Mouse (Mus musculus): ENCODE measurements around the gene Olfr576. TPM values are rescaled to one million over a fixed set of nuclear protein-coding genes. Genes with fewer than 3 reads are reported as not detected.

Olfr576 gene
- not detected in 2 replicates for polyA plus RNA-seq (2014; fragmentation: Nextera tagmentation; extraction: Ambion mirVana)

- Histone ChIP-seq H3K4me2 (ENCODE audit: low read depth, low read length, severe bottlenecking) (no peak within 1 kb of the TSS), H3K9ac (ENCODE audit: low read length) (no peak within 1 kb of the TSS), H3K27me3 (ENCODE audit: control insufficient read depth, insufficient read depth, low read length) (no peaks in the 10 kb centered on the region), H3K36me3 (ENCODE audit: control insufficient read depth, insufficient read depth, low read length) (no peaks in the 10 kb centered on the region), H3K9me3 (ENCODE audit: control insufficient read depth, low read length) (no peaks in the 10 kb centered on the region), H3K27ac (ENCODE audit: low read depth, low read length) (no peak within 1 kb of the TSS), H3K4me1 (replicated peaks; ENCODE audit: control insufficient read depth, insufficient read depth, low read length) (no peaks in the 10 kb centered on the region), H3K4me3 (ENCODE audit: low read depth, low read length) (no peak within 1 kb of the TSS)
- DNase-seq (ENCODE audit: low spot score): no peak
- WGBS: 73% methylated on average over 2 of the region's 2 CpGs
- no peak for ATAC-seq (replicated peaks; ENCODE audit: low FRiP score)
These were observed at the start of gene Olfr576 for GRCm38 (mm10) chr7:102962360-102962759. Gene Olfr576 (plus strand): TSS chr7:102962660.

DNA sequence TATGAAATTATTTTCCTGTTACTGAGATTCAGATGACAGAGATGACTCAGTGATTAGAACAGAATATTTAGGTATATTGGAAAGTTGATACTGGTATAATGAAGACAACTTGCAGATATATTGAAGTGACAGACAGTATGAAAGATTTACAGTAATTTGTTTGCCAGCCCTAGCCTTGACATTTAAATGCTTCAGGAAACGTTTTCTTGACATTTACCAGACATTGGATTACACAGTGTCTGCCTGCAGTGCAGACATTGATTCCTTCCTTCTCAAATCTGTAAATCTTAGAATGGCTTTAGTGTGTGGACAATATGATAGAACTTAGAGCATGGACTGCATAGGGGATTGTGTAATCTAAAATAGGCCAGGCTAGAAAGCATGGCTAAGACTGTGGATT, 47.2 kb upstream of the Olfr576 start:
- WGBS: 56% methylated on average over 1 of the region's 1 CpGs
- Histone ChIP-seq H3K27ac (ENCODE audit: low read depth, low read length) (no peak overlapping the region), H3K4me1 (replicated peaks; ENCODE audit: control insufficient read depth, insufficient read depth, low read length) (no peaks in the 10 kb centered on the region), H3K4me2 (ENCODE audit: low read depth, low read length, severe bottlenecking) (no peak overlapping the region), H3K27me3 (ENCODE audit: control insufficient read depth, insufficient read depth, low read length) (no peaks in the 10 kb centered on the region), H3K36me3 (ENCODE audit: control insufficient read depth, insufficient read depth, low read length) (no peaks in the 10 kb centered on the region), H3K9ac (ENCODE audit: low read length) (no peak overlapping the region), H3K9me3 (ENCODE audit: control insufficient read depth, low read length) (no peaks in the 10 kb centered on the region), H3K4me3 (ENCODE audit: low read depth, low read length) (no peak overlapping the region)
- no peak for ATAC-seq (replicated peaks; ENCODE audit: low FRiP score)
- DNase-seq (ENCODE audit: low spot score): no peak

DNA sequence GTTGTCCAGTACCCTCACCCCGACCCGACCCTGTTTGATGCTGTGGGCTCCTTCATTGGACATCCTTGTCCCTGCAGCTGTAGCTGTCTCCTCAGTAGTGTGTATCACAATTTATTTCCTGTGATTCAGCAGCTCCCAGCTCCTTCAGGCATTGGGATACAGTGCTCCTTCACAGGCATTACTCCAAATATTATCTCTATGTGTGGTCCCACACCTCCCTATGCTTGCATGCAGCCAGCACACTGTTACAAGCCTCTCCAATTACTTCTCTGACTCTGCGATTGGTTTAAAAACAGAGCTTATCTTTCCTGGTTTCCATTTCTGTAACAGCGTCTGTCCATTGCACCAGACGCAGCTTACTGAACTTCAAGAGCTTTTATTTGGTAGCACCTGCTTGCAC, 46.1 kb upstream of the Olfr576 start:
- no peak overlapping the region for H3K27ac ChIP-seq (ENCODE audit: low read depth, low read length)
- ATAC-seq (replicated peaks; ENCODE audit: low FRiP score) (no peak), DNase-seq (ENCODE audit: low spot score) (no peak)
- no peak overlapping the region for H3K4me3 ChIP-seq (ENCODE audit: low read depth, low read length)
- H3K9me3 ChIP-seq (ENCODE audit: control insufficient read depth, low read length): no peaks in the 10 kb centered on the region
- H3K4me1 ChIP-seq (replicated peaks; ENCODE audit: control insufficient read depth, insufficient read depth, low read length): no peaks in the 10 kb centered on the region
- WGBS: 83% methylated on average over 5 of the region's 5 CpGs
- H3K36me3 ChIP-seq (ENCODE audit: control insufficient read depth, insufficient read depth, low read length): no peaks in the 10 kb centered on the region
- H3K27me3 ChIP-seq (ENCODE audit: control insufficient read depth, insufficient read depth, low read length): no peaks in the 10 kb centered on the region
- no peak overlapping the region for H3K9ac ChIP-seq (ENCODE audit: low read length)
- no peak overlapping the region for H3K4me2 ChIP-seq (ENCODE audit: low read depth, low read length, severe bottlenecking)

DNA sequence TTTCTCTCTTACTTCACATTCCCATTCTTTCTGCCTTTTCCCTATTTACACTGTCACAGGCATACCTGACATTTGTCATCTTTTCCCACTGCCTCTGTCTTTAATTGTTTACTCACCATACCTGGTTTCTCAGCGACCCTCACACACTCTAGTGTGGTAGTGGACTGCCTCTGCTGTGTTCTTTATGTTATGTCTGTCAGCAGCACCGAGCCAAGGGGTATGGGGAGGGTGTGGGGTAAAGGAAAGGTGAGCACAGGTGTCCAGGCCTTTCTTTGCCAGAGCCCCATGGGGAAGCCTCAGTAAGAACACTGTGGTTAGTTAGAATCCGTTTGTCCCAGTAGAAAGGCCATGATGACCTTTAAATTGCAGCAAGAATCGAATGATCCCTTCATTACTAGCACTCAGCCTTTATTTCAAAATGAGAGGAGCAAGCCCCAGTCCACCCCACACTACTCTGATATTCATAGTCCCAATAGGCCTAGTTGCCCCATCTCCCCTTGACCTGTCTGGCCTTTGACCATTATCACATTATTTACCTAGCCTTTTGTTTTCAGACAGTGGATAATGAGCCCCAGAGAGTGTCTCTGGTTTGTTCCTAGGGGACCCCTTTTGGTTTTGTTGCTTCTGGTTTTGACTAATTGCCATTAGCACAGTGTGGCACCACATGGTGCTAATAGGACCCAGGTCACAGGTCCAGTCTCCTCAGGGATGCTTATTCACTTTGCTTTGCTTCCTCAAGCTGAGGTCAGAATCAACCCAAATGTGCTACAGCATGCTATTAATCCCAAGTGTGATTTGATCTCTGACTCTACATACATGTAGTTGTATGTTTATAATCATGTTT, 45.2 kb upstream of the Olfr576 start, which contains the start of gene Olfr571:
TSS of gene Olfr571 (minus strand) at position 505 of the 844 bp plus-strand sequence.
- no peak within 1 kb of the TSS for H3K27ac ChIP-seq (ENCODE audit: low read depth, low read length)
- no peak within 1 kb of the TSS for H3K4me3 ChIP-seq (ENCODE audit: low read depth, low read length)
- no peaks in the 10 kb centered on the region for H3K36me3 ChIP-seq (ENCODE audit: control insufficient read depth, insufficient read depth, low read length)
- ATAC-seq (replicated peaks; ENCODE audit: low FRiP score): no peak
- DNase-seq (ENCODE audit: low spot score): no peak
- 72% methylated on average over 4 of the region's 4 CpGs for WGBS
- no peaks in the 10 kb centered on the region for H3K27me3 ChIP-seq (ENCODE audit: control insufficient read depth, insufficient read depth, low read length)
- no peak within 1 kb of the TSS for H3K4me2 ChIP-seq (ENCODE audit: low read depth, low read length, severe bottlenecking)
- no peaks in the 10 kb centered on the region for H3K9me3 ChIP-seq (ENCODE audit: control insufficient read depth, low read length)
- H3K4me1 ChIP-seq (replicated peaks; ENCODE audit: control insufficient read depth, insufficient read depth, low read length): no peaks in the 10 kb centered on the region
- no peak within 1 kb of the TSS for H3K9ac ChIP-seq (ENCODE audit: low read length)

DNA sequence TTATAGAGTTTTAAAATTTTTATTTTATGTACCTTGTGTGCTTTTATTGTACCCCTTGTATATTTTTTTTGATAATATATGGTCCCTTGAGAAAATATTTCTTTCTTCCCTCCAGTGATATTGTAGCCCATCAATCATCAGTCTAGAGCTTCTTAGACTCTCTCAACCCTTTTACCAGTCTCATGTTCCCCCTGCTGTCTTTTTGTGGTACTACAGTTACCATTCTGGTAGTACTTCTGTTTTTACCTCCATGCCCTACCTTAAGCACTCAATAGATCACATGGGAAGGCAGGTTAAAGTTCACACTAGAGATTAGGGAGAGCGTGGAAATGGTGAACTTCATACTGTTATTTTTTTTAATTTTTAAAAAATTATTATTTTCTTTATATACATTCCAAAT, 42.8 kb upstream of the Olfr576 start:
- Histone ChIP-seq H3K36me3 (ENCODE audit: control insufficient read depth, insufficient read depth, low read length) (no peaks in the 10 kb centered on the region), H3K4me2 (ENCODE audit: low read depth, low read length, severe bottlenecking) (no peak overlapping the region), H3K27me3 (ENCODE audit: control insufficient read depth, insufficient read depth, low read length) (no peaks in the 10 kb centered on the region), H3K4me1 (replicated peaks; ENCODE audit: control insufficient read depth, insufficient read depth, low read length) (no peaks in the 10 kb centered on the region), H3K9ac (ENCODE audit: low read length) (no peak overlapping the region), H3K27ac (ENCODE audit: low read depth, low read length) (no peak overlapping the region), H3K9me3 (ENCODE audit: control insufficient read depth, low read length) (no peaks in the 10 kb centered on the region), H3K4me3 (ENCODE audit: low read depth, low read length) (no peak overlapping the region)
- ATAC-seq (replicated peaks; ENCODE audit: low FRiP score): peak; percentile 88
- no peak for DNase-seq (ENCODE audit: low spot score)
- WGBS: 9% methylated on average over 1 of the region's 1 CpGs

- H3K4me2 ChIP-seq (ENCODE audit: low read depth, low read length, severe bottlenecking): no peak within 1 kb of the TSS
- H3K36me3 ChIP-seq (ENCODE audit: control insufficient read depth, insufficient read depth, low read length): no peaks in the 10 kb centered on the region
- H3K4me1 ChIP-seq (replicated peaks; ENCODE audit: control insufficient read depth, insufficient read depth, low read length): no peaks in the 10 kb centered on the region
- ATAC-seq (replicated peaks; ENCODE audit: low FRiP score) (no peak), DNase-seq (ENCODE audit: low spot score) (no peak)
- H3K9ac ChIP-seq (ENCODE audit: low read length): no peak within 1 kb of the TSS
- H3K9me3 ChIP-seq (ENCODE audit: control insufficient read depth, low read length): no peaks in the 10 kb centered on the region
- no peak within 1 kb of the TSS for H3K4me3 ChIP-seq (ENCODE audit: low read depth, low read length)
- H3K27me3 ChIP-seq (ENCODE audit: control insufficient read depth, insufficient read depth, low read length): no peaks in the 10 kb centered on the region
- 69% methylated on average over 1 of the region's 1 CpGs for WGBS
- H3K27ac ChIP-seq (ENCODE audit: low read depth, low read length): no peak within 1 kb of the TSS
These were observed 38.4 kb upstream of the Olfr576 start, which contains the start of gene Olfr572 for GRCm38 (mm10) chr7:102924109-102924508. Gene Olfr572 (plus strand): TSS chr7:102924409.

GRCm38 (mm10) chr7:102927105-102927504, 35.4 kb upstream of the Olfr576 start:
- Histone ChIP-seq H3K36me3 (ENCODE audit: control insufficient read depth, insufficient read depth, low read length) (no peaks in the 10 kb centered on the region), H3K27ac (ENCODE audit: low read depth, low read length) (no peak overlapping the region), H3K4me1 (replicated peaks; ENCODE audit: control insufficient read depth, insufficient read depth, low read length) (no peaks in the 10 kb centered on the region), H3K9me3 (ENCODE audit: control insufficient read depth, low read length) (no peaks in the 10 kb centered on the region), H3K9ac (ENCODE audit: low read length) (no peak overlapping the region), H3K4me3 (ENCODE audit: low read depth, low read length) (no peak overlapping the region), H3K27me3 (ENCODE audit: control insufficient read depth, insufficient read depth, low read length) (no peaks in the 10 kb centered on the region), H3K4me2 (ENCODE audit: low read depth, low read length, severe bottlenecking) (no peak overlapping the region)
- 83% methylated on average over 3 of the region's 3 CpGs for WGBS
- ATAC-seq (replicated peaks; ENCODE audit: low FRiP score): no peak
- DNase-seq (ENCODE audit: low spot score): no peak

- no peaks in the 10 kb centered on the region for H3K27me3 ChIP-seq (ENCODE audit: control insufficient read depth, insufficient read depth, low read length)
- WGBS: 91% methylated on average over 2 of the region's 2 CpGs
- no peak within 1 kb of the TSS for H3K4me2 ChIP-seq (ENCODE audit: low read depth, low read length, severe bottlenecking)
- no peak within 1 kb of the TSS for H3K9ac ChIP-seq (ENCODE audit: low read length)
- H3K4me3 ChIP-seq (ENCODE audit: low read depth, low read length): no peak within 1 kb of the TSS
- no peaks in the 10 kb centered on the region for H3K36me3 ChIP-seq (ENCODE audit: control insufficient read depth, insufficient read depth, low read length)
- ATAC-seq (replicated peaks; ENCODE audit: low FRiP score) (no peak), DNase-seq (ENCODE audit: low spot score) (no peak)
- no peaks in the 10 kb centered on the region for H3K9me3 ChIP-seq (ENCODE audit: control insufficient read depth, low read length)
- H3K27ac ChIP-seq (ENCODE audit: low read depth, low read length): no peak within 1 kb of the TSS
- no peaks in the 10 kb centered on the region for H3K4me1 ChIP-seq (replicated peaks; ENCODE audit: control insufficient read depth, insufficient read depth, low read length)
These were observed 20.0 kb upstream of the Olfr576 start, which contains the start of gene Olfr573-ps1 for GRCm38 (mm10) chr7:102942475-102942874. Gene Olfr573-ps1 (minus strand): TSS chr7:102942575.

DNA sequence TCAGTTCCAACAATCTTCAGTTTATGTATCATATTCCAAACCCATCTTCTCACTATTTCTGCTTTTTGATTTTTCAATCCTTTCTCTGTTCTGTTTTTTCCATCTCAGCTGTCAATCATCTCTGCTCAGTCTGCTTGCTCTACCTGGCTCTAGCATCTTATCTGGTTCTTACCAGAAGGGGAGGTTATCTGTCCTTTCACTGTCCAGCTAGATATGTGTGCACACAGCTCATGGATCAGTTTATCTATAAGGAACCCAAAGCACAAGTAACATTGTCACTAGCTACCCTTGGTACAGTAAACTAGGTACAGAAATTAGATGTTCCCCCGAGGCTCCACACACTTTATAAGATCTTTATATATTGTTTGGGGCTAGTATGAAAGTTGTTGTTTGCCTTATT, 19.0 kb upstream of the Olfr576 start:
- Histone ChIP-seq H3K27ac (ENCODE audit: low read depth, low read length) (no peak overlapping the region), H3K4me2 (ENCODE audit: low read depth, low read length, severe bottlenecking) (no peak overlapping the region), H3K9ac (ENCODE audit: low read length) (no peak overlapping the region), H3K27me3 (ENCODE audit: control insufficient read depth, insufficient read depth, low read length) (no peaks in the 10 kb centered on the region), H3K4me3 (ENCODE audit: low read depth, low read length) (no peak overlapping the region), H3K9me3 (ENCODE audit: control insufficient read depth, low read length) (no peaks in the 10 kb centered on the region), H3K4me1 (replicated peaks; ENCODE audit: control insufficient read depth, insufficient read depth, low read length) (no peaks in the 10 kb centered on the region), H3K36me3 (ENCODE audit: control insufficient read depth, insufficient read depth, low read length) (no peaks in the 10 kb centered on the region)
- 79% methylated on average over 1 of the region's 1 CpGs for WGBS
- DNase-seq (ENCODE audit: low spot score) (no peak), ATAC-seq (replicated peaks; ENCODE audit: low FRiP score) (no peak)

Measured in forebrain, embryonic 11.5 days (tissue).